Mouse (Mus musculus) limb, embryonic 14.5 days (tissue): ENCODE results near the gene Hacl1. TPM values are rescaled to one million over a fixed set of nuclear protein-coding genes. Genes with fewer than 3 reads are reported as not detected.

Source experiments
- ATAC-seq: fragments of 200-750 bp; cut with Nextera tagmentation; 2 replicates; pipeline ENCODE4 v1.8.0; 2017; ENCODE audit warnings: low read depth, moderate number of reproducible peaks, moderate TSS enrichment; ENCODE audit not compliant: low FRiP score
- DNase-seq: peaks from one replicate; pipeline ENCODE4 v3.0.0-alpha.2; 2015; ENCODE audit warnings: low spot score
- H3K27ac ChIP-seq: fragments of 300-500 bp; sonication (generic); replicated peaks from 2 replicates; pipeline ENCODE4 v1.5.1; 2014; ENCODE audit warnings: low read depth, mild to moderate bottlenecking, low read length, moderate library complexity, mixed read lengths
- H3K27me3 ChIP-seq: fragments of 300-500 bp; sonication (generic); 2 replicates; pipeline ENCODE4 v1.6.1; 2014; ENCODE audit warnings: low read length, mixed read lengths; ENCODE audit not compliant: control insufficient read depth, insufficient read depth
- H3K36me3 ChIP-seq: fragments of 300-500 bp; sonication (generic); 2 replicates; pipeline ENCODE4 v1.6.1; 2014; ENCODE audit warnings: mild to moderate bottlenecking, low read length, moderate library complexity, mixed read lengths; ENCODE audit not compliant: control insufficient read depth, insufficient read depth
- H3K4me1 ChIP-seq: fragments of 300-500 bp; sonication (generic); 2 replicates; pipeline ENCODE4 v1.6.1; 2014; ENCODE audit warnings: antibody characterized with exemption, low read length, mixed read lengths; ENCODE audit not compliant: control insufficient read depth, insufficient read depth
- H3K4me2 ChIP-seq: fragments of 300-500 bp; sonication (generic); replicated peaks from 2 replicates; pipeline ENCODE4 v1.6.1; 2014; ENCODE audit warnings: low read depth, mild to moderate bottlenecking, low read length, moderate library complexity; ENCODE audit not compliant: severe bottlenecking
- H3K4me3 ChIP-seq: fragments of 300-500 bp; sonication (generic); replicated peaks from 2 replicates; pipeline ENCODE4 v1.5.1; 2014; ENCODE audit warnings: low read length
- H3K9ac ChIP-seq: fragments of 300-500 bp; sonication (generic); 2 replicates; pipeline ENCODE4 v1.6.1; 2014; ENCODE audit warnings: mild to moderate bottlenecking, low read depth, low read length, moderate library complexity; ENCODE audit not compliant: severe bottlenecking
- H3K9me3 ChIP-seq: fragments of 300-500 bp; sonication (generic); 2 replicates; pipeline ENCODE4 v1.6.1; 2016; ENCODE audit warnings: low read length; ENCODE audit not compliant: control insufficient read depth
- POLR2A ChIP-seq: fragments of 200-500 bp; IDR thresholded peaks from 2 replicates; pipeline ENCODE4 v1.8.0; 2012; ENCODE audit warnings: inconsistent platforms, mild to moderate bottlenecking, moderate library complexity, borderline replicate concordance; ENCODE audit not compliant: insufficient read depth, insufficient read length; ENCODE audit errors: extremely low read depth
- WGBS: fragments of 180-500 bp; shearing (Covaris S2); extraction: QIAGEN DNeasy Blood & Tissue Kit; methylation state at CpG from one replicate; pipeline ENCODE4 v1.1.7; 2014; 5-methylcytosine and 5-hydroxymethylcytosine counted together
- polyA plus RNA-seq, 2 experiments: library from polyadenylated mRNA; depleted of rRNA in 1 of 2; stranded (reverse) in 1 of 2; unstranded in 1 of 2; fragments of >200 nt; fragmentation: Nextera tagmentation in 1 of 2; extraction: Ambion mirVana in 1 of 2; gene quantifications; 2 replicates each; pipeline versions ENCODE4 v1.2.1 to v1.2.3; 2012 to 2014

Gene Hacl1
- polyA plus RNA-seq, 2 experiments: 16.5 to 18.2 TPM

- H3K27ac ChIP-seq: no peak overlapping the region
- H3K4me1 ChIP-seq: no peaks in the 10 kb centered on the region
- DNase-seq (no peak), ATAC-seq (no peak)
- H3K4me2 ChIP-seq: no peak overlapping the region
- 49% methylated on average over 5 of the region's 5 CpGs for WGBS
- TF ChIP-seq POLR2A: no peak
- H3K9me3 ChIP-seq: no peaks in the 10 kb centered on the region
- H3K36me3 ChIP-seq: no peaks in the 10 kb centered on the region
- H3K4me3 ChIP-seq: no peak overlapping the region
- H3K9ac ChIP-seq: no peak overlapping the region
- no peaks in the 10 kb centered on the region for H3K27me3 ChIP-seq
Measured at GRCm38 (mm10) chr14:31681931-31682555, 41.0 kb upstream of the Hacl1 start.

GRCm38 (mm10) chr14:31681291-31681690, 40.2 kb upstream of the Hacl1 start:
- Histone ChIP-seq H3K27ac (no peak overlapping the region), H3K9ac (no peak overlapping the region)
- 87% methylated on average over 9 of the region's 9 CpGs for WGBS

GRCm38 (mm10) chr14:31680656-31681055, 39.6 kb upstream of the Hacl1 start:
- Histone ChIP-seq H3K4me2 (no peak overlapping the region), H3K27ac (no peak overlapping the region), H3K4me3 (no peak overlapping the region), H3K36me3 (no peaks in the 10 kb centered on the region), H3K9ac (no peak overlapping the region), H3K9me3 (no peaks in the 10 kb centered on the region), H3K27me3 (no peaks in the 10 kb centered on the region), H3K4me1 (no peaks in the 10 kb centered on the region)
- WGBS: 95% methylated on average over 3 of the region's 3 CpGs
- no peak for ATAC-seq
- no peak for TF ChIP-seq POLR2A
- no peak for DNase-seq

More at GRCm38 (mm10) chr14:31681291-31681690, 40.2 kb upstream of the Hacl1 start:
- ATAC-seq (no peak), DNase-seq (no peak)
- Histone ChIP-seq H3K4me2 (no peak overlapping the region), H3K4me1 (no peaks in the 10 kb centered on the region), H3K27me3 (no peaks in the 10 kb centered on the region), H3K36me3 (no peaks in the 10 kb centered on the region), H3K4me3 (no peak overlapping the region), H3K9me3 (no peaks in the 10 kb centered on the region)
- no peak for TF ChIP-seq POLR2A

GRCm38 (mm10) chr14:31671635-31672320, 30.7 kb upstream of the Hacl1 start:
- Histone ChIP-seq H3K4me2 (no peak overlapping the region), H3K4me3 (no peak overlapping the region), H3K36me3 (peaks cover 13% of the 10 kb centered on the region), H3K9ac (no peak overlapping the region), H3K9me3 (no peaks in the 10 kb centered on the region), H3K27me3 (no peaks in the 10 kb centered on the region), H3K4me1 (peaks cover 23% of the 10 kb centered on the region), H3K27ac (peak overlapping the region; percentile 49; the same call in 1 of the 2 replicates)
- no peak for ATAC-seq
- DNase-seq: no peak
- no peak for TF ChIP-seq POLR2A
- 73% methylated on average over 10 of the region's 10 CpGs for WGBS

GRCm38 (mm10) chr14:31669642-31670490, 28.8 kb upstream of the Hacl1 start:
- no peak for TF ChIP-seq POLR2A
- Histone ChIP-seq H3K27me3 (no peaks in the 10 kb centered on the region), H3K4me3 (no peak overlapping the region), H3K4me2 (no peak overlapping the region), H3K27ac (peak overlapping the region; percentile 70), H3K4me1 (peaks cover 37% of the 10 kb centered on the region), H3K36me3 (peaks cover 14% of the 10 kb centered on the region), H3K9ac (no peak overlapping the region), H3K9me3 (no peaks in the 10 kb centered on the region)
- DNase-seq (peak; percentile 54), ATAC-seq (no peak)
- 70% methylated on average over 15 of the region's 15 CpGs for WGBS
